Comparison of ENCODE assay signal across 8 mouse cellular contexts in genomic region chr5:24611366-24612301, GRCm38 (mm10). TPM values are rescaled to one million over a fixed set of nuclear protein-coding genes. Genes with fewer than 3 reads are reported as not detected.
DNase-seq lines count a peak whose midpoint lies in the region; ATAC-seq and TF ChIP-seq lines count a peak whose summit lies in the region.

No protein-coding gene starts in this region.

- no peak for TF ChIP-seq POLR2A in myocyte (IDR thresholded peaks at IDR 0.05; ENCODE audit: insufficient read length, low read depth)

- peaks cover 22% of the 10 kb centered on the region for H3K4me1 ChIP-seq in embryonic facial prominence, embryonic 10.5 days
- H3K4me1 ChIP-seq in hindbrain, embryonic 12.5 days, result peaks cover 28% of the 10 kb centered on the region

- no peak overlapping the region for H3K4me3 ChIP-seq in embryonic facial prominence, embryonic 10.5 days
- H3K4me3 ChIP-seq in hindbrain, embryonic 12.5 days, result no peak overlapping the region
- no peak overlapping the region for H3K4me3 ChIP-seq in myocyte

- H3K9ac ChIP-seq in hindbrain, embryonic 12.5 days, result no peak overlapping the region

- no peak overlapping the region for H3ac ChIP-seq in myocyte (ENCODE audit: control insufficient read depth, insufficient read length)

- no peaks in the 10 kb centered on the region for H3K9me3 ChIP-seq in embryonic facial prominence, embryonic 10.5 days
- H3K9me3 ChIP-seq in hindbrain, embryonic 12.5 days (replicated peaks), result no peaks in the 10 kb centered on the region

- intact Hi-C loops in heart, postnatal 25 days (cut with DNase I), result no loop called here

- DNase-seq in heart, adult 11 months, result peak; percentile 91
- no peak for DNase-seq in heart, postnatal 25 days (ENCODE audit: low spot score)
- DNase-seq in Muller cell, postnatal 12 days (ENCODE audit: inconsistent ontology term), result peak; percentile 97
- peak; percentile 15 for DNase-seq in embryonic facial prominence, embryonic 10.5 days (ENCODE audit: low spot score)
- DNase-seq in thymus, adult 18-20 months, result no peak

- no peaks in the 10 kb centered on the region for H3K36me3 ChIP-seq in embryonic facial prominence, embryonic 10.5 days (replicated peaks)
- H3K36me3 ChIP-seq in hindbrain, embryonic 12.5 days, result no peaks in the 10 kb centered on the region
- H3K36me3 ChIP-seq in myocyte (ENCODE audit: control insufficient read depth, insufficient read depth), result no peaks in the 10 kb centered on the region

- H3K27me3 ChIP-seq in embryonic facial prominence, embryonic 10.5 days (replicated peaks; ENCODE audit: low read depth, poor library complexity, severe bottlenecking), result peaks cover 37% of the 10 kb centered on the region
- H3K27me3 ChIP-seq in hindbrain, embryonic 12.5 days, result peaks cover 4% of the 10 kb centered on the region; the same call in 1 of the 2 replicates
- H3K27me3 ChIP-seq in myocyte (ENCODE audit: control insufficient read depth, insufficient read depth, insufficient read length), result no peaks in the 10 kb centered on the region

- peak overlapping the region; percentile 48; the same call in 1 of the 2 replicates for H3K27ac ChIP-seq in embryonic facial prominence, embryonic 10.5 days (replicated peaks)
- H3K27ac ChIP-seq in hindbrain, embryonic 12.5 days, result peak overlapping the region; percentile 9

- peak; percentile 64 for ATAC-seq in hindbrain, embryonic 12.5 days (ENCODE audit: low FRiP score)
- ATAC-seq in megakaryocyte-erythroid progenitor cell, adult 5-6 weeks (replicated peaks; ENCODE audit: low FRiP score, low TSS enrichment, poor library complexity, severe bottlenecking), result no peak

- 56% methylated on average over 7 of the region's 7 CpGs for WGBS in embryonic facial prominence, embryonic 10.5 days
- 53% methylated on average over 7 of the region's 7 CpGs for WGBS in hindbrain, embryonic 12.5 days

- H3K4me2 ChIP-seq in hindbrain, embryonic 12.5 days (replicated peaks), result no peak overlapping the region
- H3K4me2 ChIP-seq in myocyte (ENCODE audit: low read depth), result no peak overlapping the region

- no peaks in the 10 kb centered on the region for H3K79me2 ChIP-seq in myocyte (ENCODE audit: control insufficient read depth, insufficient read depth)

TF ChIP-seq in myocyte, 11 proteins besides CTCF, POLR2A, EP300 and RAD21:
- TF ChIP-seq MYOG (IDR thresholded peaks at IDR 0.05; ENCODE audit: control insufficient read depth in 1 of 3, insufficient read depth in 1 of 3, insufficient read length in 2 of 3, low read depth in 2 of 3) (peak in 1 of 3 experiments; percentile 21), REST (IDR thresholded peaks at IDR 0.05; ENCODE audit: insufficient read depth, insufficient read length) (no peak), MYOD1 (IDR thresholded peaks at IDR 0.05; ENCODE audit: control insufficient read depth in 1 of 3, insufficient read length in 2 of 3, low read depth in 2 of 3) (peak in 2 of 3 experiments; percentile 14 to 22)

RNA-seq across cellular contexts. Expression of gene Smarcd3, which starts 12.6 kb away (rescaled TPM):
- 10 to 100 TPM; 69.0 to 69.3 TPM for total RNA-seq in heart, postnatal 25 days (2021)
- 22.2 and 24.8 TPM in 2 replicates for polyA plus RNA-seq in embryonic facial prominence, embryonic 10.5 days (2016; fragmentation: Nextera tagmentation; extraction: Ambion mirVana)
- polyA plus RNA-seq in hindbrain, embryonic 12.5 days (2016; fragmentation: Nextera tagmentation; extraction: Ambion mirVana), result 78.4 and 83.2 TPM in 2 replicates
- polyA plus RNA-seq in myocyte (2012; fragmentation: generic; extraction: Trizol), result 128 TPM
- not detected in 2 replicates for total RNA-seq in megakaryocyte-erythroid progenitor cell, adult 5-6 weeks (2014; fragmentation: Nextera tagmentation)
- total RNA-seq in megakaryocyte-erythroid progenitor cell, adult 5-6 weeks (2017), result not detected in 2 replicates

RNA-seq across cellular contexts. Expression of gene Chpf2, which starts 25.1 kb away (rescaled TPM):
- total RNA-seq in heart, postnatal 25 days (2021), result 1 to 10 TPM; 7.8 to 9.7 TPM
- 14.8 and 19.6 TPM in 2 replicates for polyA plus RNA-seq in embryonic facial prominence, embryonic 10.5 days (2016; fragmentation: Nextera tagmentation; extraction: Ambion mirVana)
- 22.3 and 23.1 TPM in 2 replicates for polyA plus RNA-seq in hindbrain, embryonic 12.5 days (2016; fragmentation: Nextera tagmentation; extraction: Ambion mirVana)
- polyA plus RNA-seq in myocyte (2012; fragmentation: generic; extraction: Trizol), result 39.5 TPM
- 12.0 and 14.7 TPM in 2 replicates for total RNA-seq in megakaryocyte-erythroid progenitor cell, adult 5-6 weeks (2014; fragmentation: Nextera tagmentation)
- 14.5 and 22.5 TPM in 2 replicates for total RNA-seq in megakaryocyte-erythroid progenitor cell, adult 5-6 weeks (2017)

RNA-seq across cellular contexts. Expression of gene Abcf2, which starts 34.4 kb away (rescaled TPM):
- 10 to 100 TPM; 48.0 to 53.2 TPM for total RNA-seq in heart, postnatal 25 days (2021)
- polyA plus RNA-seq in embryonic facial prominence, embryonic 10.5 days (2016; fragmentation: Nextera tagmentation; extraction: Ambion mirVana), result 181 and 183 TPM in 2 replicates
- polyA plus RNA-seq in hindbrain, embryonic 12.5 days (2016; fragmentation: Nextera tagmentation; extraction: Ambion mirVana), result 108 and 110 TPM in 2 replicates
- polyA plus RNA-seq in myocyte (2012; fragmentation: generic; extraction: Trizol), result 137 TPM
- 70.2 and 80.7 TPM in 2 replicates for total RNA-seq in megakaryocyte-erythroid progenitor cell, adult 5-6 weeks (2014; fragmentation: Nextera tagmentation)
- total RNA-seq in megakaryocyte-erythroid progenitor cell, adult 5-6 weeks (2017), result 122 and 164 TPM in 2 replicates

RNA-seq across cellular contexts. Expression of gene 4931409K22Rik, which starts 55.0 kb away (rescaled TPM):
- not detected for total RNA-seq in heart, postnatal 25 days (2021)
- 0.07 and 0.08 TPM in 2 replicates for polyA plus RNA-seq in embryonic facial prominence, embryonic 10.5 days (2016; fragmentation: Nextera tagmentation; extraction: Ambion mirVana)
- polyA plus RNA-seq in hindbrain, embryonic 12.5 days (2016; fragmentation: Nextera tagmentation; extraction: Ambion mirVana), result not detected in 2 replicates
- polyA plus RNA-seq in myocyte (2012; fragmentation: generic; extraction: Trizol), result not detected
- not detected in 2 replicates for total RNA-seq in megakaryocyte-erythroid progenitor cell, adult 5-6 weeks (2014; fragmentation: Nextera tagmentation)
- not detected in 2 replicates for total RNA-seq in megakaryocyte-erythroid progenitor cell, adult 5-6 weeks (2017)

Comparison
In these comparisons a context has a peak if more than half of its experiments do, and no peak if none do; other contexts are left out.
1. DNase-seq: peak in heart, adult 11 months (single experiment), Muller cell, postnatal 12 days (single experiment) and embryonic facial prominence, embryonic 10.5 days (single experiment); none in heart, postnatal 25 days (single experiment) and thymus, adult 18-20 months (0 of 2).